In genomic region chr4:13565921-13566493, GRCm38 (mm10) we compare ENCODE assay signal across 9 mouse cellular contexts.
DNase-seq lines count a peak whose midpoint lies in the region; ATAC-seq lines count a peak whose summit lies in the region.
"Had no signal": no experiment of that assay in that cellular context is flagged by ENCODE, and none has a peak within 500 bp of the region (broad histone marks: within the 10 kb centered on the region; RNA-seq: fewer than 3 reads in every experiment).

No protein-coding gene starts in this region.

- 0 out of 2 replicates have a peak, but pooled peaks cover 4% of the 10 kb centered on the region for H3K4me1 ChIP-seq in heart, embryonic 12.5 days (replicated peaks)
- peaks cover 12% of the 10 kb centered on the region for H3K4me1 ChIP-seq in hindbrain, embryonic 13.5 days (replicated peaks)
- peaks cover 15% of the 10 kb centered on the region; the same call in 1 of the 2 replicates for H3K4me1 ChIP-seq in midbrain, embryonic 16.5 days (ENCODE audit: control insufficient read depth, insufficient read depth, low read length)

- WGBS in heart, embryonic 12.5 days: 9% methylated on average over 14 of the region's 14 CpGs
- WGBS in hindbrain, embryonic 13.5 days: 3% methylated on average over 14 of the region's 14 CpGs
- WGBS in midbrain, embryonic 16.5 days: 5% methylated on average over 14 of the region's 14 CpGs

- H3K4me3 ChIP-seq in heart, embryonic 12.5 days: peak overlapping the region; percentile 32
- peak overlapping the region; percentile 32 for H3K4me3 ChIP-seq in hindbrain, embryonic 13.5 days
- H3K4me3 ChIP-seq in midbrain, embryonic 16.5 days (ENCODE audit: low read depth, low read length): peak overlapping the region; percentile 36
- H3K4me3 ChIP-seq: erythroblast, embryonic 14.5 days had no signal

- H3K9me3 ChIP-seq in heart, embryonic 12.5 days (replicated peaks): no peaks in the 10 kb centered on the region
- no peaks in the 10 kb centered on the region for H3K9me3 ChIP-seq in hindbrain, embryonic 13.5 days
- no peaks in the 10 kb centered on the region for H3K9me3 ChIP-seq in midbrain, embryonic 16.5 days (replicated peaks; ENCODE audit: control insufficient read depth, low read length, poor library complexity, severe bottlenecking)

- no peak for ATAC-seq in heart, embryonic 12.5 days (ENCODE audit: insufficient number of reproducible peaks, low FRiP score)
- ATAC-seq in hindbrain, embryonic 13.5 days (ENCODE audit: low FRiP score): peak; percentile 52; the same call in 1 of the 2 replicates
- peak; percentile 88 for ATAC-seq in midbrain, embryonic 16.5 days
- ATAC-seq in megakaryocyte, adult 5-6 weeks (ENCODE audit: poor library complexity, severe bottlenecking): no peak
- ATAC-seq in activated CD4-positive, CD25-positive, alpha-beta regulatory T cell, adult 4 months: no peak

- no peaks in the 10 kb centered on the region for H3K36me3 ChIP-seq in heart, embryonic 12.5 days
- no peaks in the 10 kb centered on the region for H3K36me3 ChIP-seq in hindbrain, embryonic 13.5 days
- no peaks in the 10 kb centered on the region for H3K36me3 ChIP-seq in midbrain, embryonic 16.5 days (ENCODE audit: control insufficient read depth, insufficient read depth, low read length)

- peak overlapping the region; percentile 61 for H3K4me2 ChIP-seq in heart, embryonic 12.5 days
- peak overlapping the region; percentile 55 for H3K4me2 ChIP-seq in hindbrain, embryonic 13.5 days
- H3K4me2 ChIP-seq in midbrain, embryonic 16.5 days (ENCODE audit: low read length): peak overlapping the region; percentile 59

- H3K9ac ChIP-seq in heart, embryonic 12.5 days: no peak overlapping the region
- peak overlapping the region; percentile 59; the same call in 1 of the 2 replicates for H3K9ac ChIP-seq in hindbrain, embryonic 13.5 days
- H3K9ac ChIP-seq in midbrain, embryonic 16.5 days (ENCODE audit: low read depth, low read length): peak overlapping the region; percentile 52; the same call in 1 of the 2 replicates

- H3K27ac ChIP-seq in heart, embryonic 12.5 days (ENCODE audit: poor library complexity, severe bottlenecking): no peak overlapping the region
- peak overlapping the region; percentile 73 for H3K27ac ChIP-seq in hindbrain, embryonic 13.5 days
- peak overlapping the region; percentile 83 for H3K27ac ChIP-seq in midbrain, embryonic 16.5 days (ENCODE audit: low read length)

- H3K27me3 ChIP-seq in heart, embryonic 12.5 days (replicated peaks): peaks cover 16% of the 10 kb centered on the region
- no peaks in the 10 kb centered on the region for H3K27me3 ChIP-seq in hindbrain, embryonic 13.5 days
- H3K27me3 ChIP-seq in midbrain, embryonic 16.5 days (ENCODE audit: control insufficient read depth, insufficient read depth, low read depth, low read length): no peaks in the 10 kb centered on the region

- no peak for DNase-seq in heart, adult 8-10 months (ENCODE audit: low spot score)
- DNase-seq in ZHBTc4 (ENCODE audit: low read depth, low spot score): peak; percentile 91
- no peak for DNase-seq in thymus, adult 18-20 months

Comparison
In these comparisons a context has a peak if more than half of its experiments do, and no peak if none do; other contexts are left out.
1. ATAC-seq: peak in hindbrain, embryonic 13.5 days (single experiment) and midbrain, embryonic 16.5 days (single experiment); none in heart, embryonic 12.5 days (single experiment), megakaryocyte, adult 5-6 weeks (single experiment) and activated CD4-positive, CD25-positive, alpha-beta regulatory T cell, adult 4 months (single experiment).
2. Peak in every context shown above with its lines, with median percentiles within 50 percentile points of each other: H3K4me2 ChIP-seq and H3K4me3 ChIP-seq.